Comparison of ENCODE assay signal across 29 mouse cellular contexts in the genomic region with DNA sequence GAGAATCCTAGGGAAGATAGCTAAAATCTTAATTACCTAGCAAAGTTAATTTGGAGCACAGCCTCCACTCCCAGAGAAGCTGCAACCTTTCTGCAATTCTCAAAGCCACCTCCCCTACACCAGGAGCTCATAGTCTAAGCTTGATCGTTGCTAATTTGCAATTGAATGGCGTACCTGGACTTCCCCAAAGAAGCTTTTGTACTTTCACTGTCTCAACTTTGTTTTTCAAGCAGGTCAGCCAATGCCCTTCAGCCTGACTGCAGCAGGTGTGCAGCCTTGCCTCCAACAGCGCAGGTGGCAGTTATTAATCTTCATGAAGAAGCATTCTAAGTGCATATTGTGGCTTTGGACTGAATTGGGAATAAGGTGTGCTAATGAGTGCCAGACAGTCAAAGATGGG. TPM values are rescaled to one million over a fixed set of nuclear protein-coding genes. Genes with fewer than 3 reads are reported as not detected.
"Had no signal": no experiment of that assay in that cellular context is flagged by ENCODE, and none has a peak within 500 bp of the region (broad histone marks: within the 10 kb centered on the region; RNA-seq: fewer than 3 reads in every experiment).

No protein-coding gene starts in this region.

RNA-seq across cellular contexts. Expression of a gene that starts 42.4 kb away (rescaled TPM):
- total RNA-seq: common myeloid progenitor, adult 5-6 weeks; forebrain, postnatal 0 days; gastrocnemius, adult 18-20 months; gastrocnemius, adult 2 months; gastrocnemius, adult 8-10 months; gastrocnemius, postnatal 10 days; gastrocnemius, postnatal 14 days; gastrocnemius, postnatal 25 days; gastrocnemius, postnatal 36 days; gastrocnemius, postnatal 4 days had no signal
- polyA plus RNA-seq: cortical plate, adult 2 months; embryonic facial prominence, embryonic 10.5 days; embryonic facial prominence, embryonic 11.5 days; embryonic facial prominence, embryonic 12.5 days; embryonic facial prominence, embryonic 13.5 days; embryonic facial prominence, embryonic 14.5 days; embryonic facial prominence, embryonic 15.5 days; erythroblast, embryonic 14.5 days; forebrain, embryonic 10.5 days; forebrain, embryonic 11.5 days; forebrain, embryonic 12.5 days; forebrain, embryonic 13.5 days; forebrain, embryonic 14.5 days; forebrain, embryonic 15.5 days; forebrain, embryonic 16.5 days; forebrain, postnatal 0 days; frontal cortex, adult 2 months; heart, embryonic 10.5 days; heart, embryonic 11.5 days; heart, embryonic 12.5 days had no signal
